Mouse (Mus musculus): ENCODE results near the gene Rpl6.

DNA sequence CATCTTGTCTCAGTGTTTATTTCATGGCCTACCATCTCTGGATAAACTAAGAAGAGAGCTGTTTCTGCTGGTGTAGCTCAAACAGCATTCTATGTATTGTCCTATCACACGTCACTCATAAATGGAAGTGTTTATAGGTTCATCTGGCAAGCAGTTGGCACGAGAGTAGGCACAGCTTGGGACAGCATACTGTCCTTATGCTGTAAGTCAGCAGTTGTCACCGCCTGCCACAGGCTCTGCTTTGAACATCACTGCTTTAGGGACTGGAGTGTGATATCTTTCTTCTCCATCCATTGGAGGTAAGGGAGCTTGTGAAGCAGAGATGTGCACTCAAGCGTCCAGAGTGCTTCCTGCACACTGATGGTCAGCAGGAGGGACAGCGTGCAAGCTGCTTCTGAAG, 35.6 kb downstream of the Rpl6 start:
- TF ChIP-seq CTCF (IDR thresholded peaks at IDR 0.05; ENCODE audit: extremely low read depth, insufficient read depth, low read length), result no peak
- no peak for TF ChIP-seq POLR2A (IDR thresholded peaks at IDR 0.05; ENCODE audit: extremely low read depth, insufficient read depth, low read length)
